Mouse (Mus musculus) E14TG2a.4 (cell line): ENCODE results near the gene Sprtn.

Source experiments
- H3K27me3 ChIP-seq: 2 replicates; pipeline ENCODE4 v1.6.1; 2014; ENCODE audit warnings: low read length, control low read depth; ENCODE audit not compliant: insufficient read depth
- H3K36me3 ChIP-seq: 2 replicates; pipeline ENCODE4 v1.6.1; 2014; ENCODE audit warnings: low read length, control low read depth; ENCODE audit not compliant: insufficient read depth
- H3K4me1 ChIP-seq: replicated peaks from 2 replicates; pipeline ENCODE4 v1.6.1; 2014; ENCODE audit warnings: low read depth, low read length, control low read depth
- H3K4me3 ChIP-seq: replicated peaks from 2 replicates; pipeline ENCODE4 v1.5.1; 2014; ENCODE audit warnings: mild to moderate bottlenecking, low read length
- H3K9me3 ChIP-seq: 2 replicates; pipeline ENCODE4 v1.6.1; 2014; ENCODE audit warnings: low read length, control low read depth
- CTCF ChIP-seq: conservative IDR thresholded peaks from 2 replicates; pipeline ENCODE4 v1.5.1; 2014; ENCODE audit warnings: low read length
- NANOG ChIP-seq: IDR thresholded peaks from 2 replicates; pipeline ENCODE4 v1.6.1; 2014; ENCODE audit warnings: borderline replicate concordance, low read length, mixed read lengths
- POU5F1 ChIP-seq: IDR thresholded peaks from 2 replicates; pipeline ENCODE4 v1.6.1; 2014; ENCODE audit warnings: low read length, borderline replicate concordance

Gene Sprtn

DNA sequence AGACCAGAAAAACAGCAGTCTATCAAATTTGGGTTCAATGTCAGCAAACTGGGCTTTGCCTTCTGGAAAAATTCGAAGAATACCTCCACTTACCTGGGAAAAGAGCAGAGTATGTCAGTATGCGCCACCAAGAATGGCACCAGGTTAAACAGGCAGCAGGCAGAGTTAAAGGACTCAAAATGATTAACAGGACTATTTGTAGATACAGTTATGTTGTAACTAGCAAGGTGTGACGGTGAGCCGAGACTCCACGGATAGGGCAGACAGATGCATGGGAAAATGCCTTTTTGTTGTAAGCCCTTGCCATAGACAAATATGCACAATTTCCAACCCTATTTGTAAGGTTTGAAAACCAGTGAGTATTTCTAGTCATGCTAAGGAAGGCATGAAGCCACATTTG lies 16.4 kb downstream of the Sprtn start:
- no peaks in the 10 kb centered on the region for H3K9me3 ChIP-seq
- H3K27me3 ChIP-seq: no peaks in the 10 kb centered on the region
- peaks cover 70% of the 10 kb centered on the region for H3K36me3 ChIP-seq
- no peak overlapping the region for H3K4me3 ChIP-seq
- TF ChIP-seq POU5F1 (no peak), NANOG (no peak), CTCF (no peak)
- peaks cover 40% of the 10 kb centered on the region for H3K4me1 ChIP-seq

DNA sequence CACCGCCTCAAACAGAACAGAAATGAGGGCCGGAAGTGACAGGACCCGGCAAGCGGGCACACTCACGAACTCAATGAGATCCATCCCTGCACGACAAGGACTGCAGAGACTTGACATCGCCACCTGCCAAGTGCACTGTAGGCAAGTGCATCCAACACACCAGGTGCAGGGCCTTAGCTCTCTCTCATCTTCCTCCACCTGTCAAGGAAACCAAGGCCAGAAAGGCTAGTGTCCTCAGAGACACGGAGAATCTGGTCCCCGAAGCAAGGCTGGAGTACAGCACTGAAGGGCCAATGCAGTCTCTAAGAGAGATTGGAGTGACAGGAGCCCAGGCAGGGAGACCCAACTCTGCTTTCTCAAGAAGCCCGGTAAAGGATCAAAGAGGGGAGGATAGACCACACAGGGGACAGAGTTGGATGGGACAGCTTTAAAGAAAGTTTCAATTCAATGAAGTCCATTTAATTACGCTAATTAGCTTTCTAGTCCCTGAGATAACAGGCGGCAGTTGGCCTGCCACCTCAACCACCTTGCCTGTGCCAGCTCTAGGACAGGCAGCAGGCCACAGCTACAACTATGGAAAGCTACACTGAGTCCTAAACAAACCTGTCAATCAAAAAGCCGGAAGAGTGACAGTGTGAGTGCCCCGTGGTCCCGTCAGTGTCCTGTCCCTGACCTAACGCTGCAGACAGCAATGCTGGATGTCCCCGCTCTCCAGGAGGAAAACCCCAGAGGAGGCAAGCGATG lies 20.2 kb downstream of the Sprtn start:
- no peak for TF ChIP-seq POU5F1
- no peak for TF ChIP-seq CTCF
- TF ChIP-seq NANOG: no peak
- no peaks in the 10 kb centered on the region for H3K27me3 ChIP-seq
- H3K4me1 ChIP-seq: peaks cover 29% of the 10 kb centered on the region
- H3K36me3 ChIP-seq: peaks cover 34% of the 10 kb centered on the region
- no peak overlapping the region for H3K4me3 ChIP-seq
- H3K9me3 ChIP-seq: no peaks in the 10 kb centered on the region

DNA sequence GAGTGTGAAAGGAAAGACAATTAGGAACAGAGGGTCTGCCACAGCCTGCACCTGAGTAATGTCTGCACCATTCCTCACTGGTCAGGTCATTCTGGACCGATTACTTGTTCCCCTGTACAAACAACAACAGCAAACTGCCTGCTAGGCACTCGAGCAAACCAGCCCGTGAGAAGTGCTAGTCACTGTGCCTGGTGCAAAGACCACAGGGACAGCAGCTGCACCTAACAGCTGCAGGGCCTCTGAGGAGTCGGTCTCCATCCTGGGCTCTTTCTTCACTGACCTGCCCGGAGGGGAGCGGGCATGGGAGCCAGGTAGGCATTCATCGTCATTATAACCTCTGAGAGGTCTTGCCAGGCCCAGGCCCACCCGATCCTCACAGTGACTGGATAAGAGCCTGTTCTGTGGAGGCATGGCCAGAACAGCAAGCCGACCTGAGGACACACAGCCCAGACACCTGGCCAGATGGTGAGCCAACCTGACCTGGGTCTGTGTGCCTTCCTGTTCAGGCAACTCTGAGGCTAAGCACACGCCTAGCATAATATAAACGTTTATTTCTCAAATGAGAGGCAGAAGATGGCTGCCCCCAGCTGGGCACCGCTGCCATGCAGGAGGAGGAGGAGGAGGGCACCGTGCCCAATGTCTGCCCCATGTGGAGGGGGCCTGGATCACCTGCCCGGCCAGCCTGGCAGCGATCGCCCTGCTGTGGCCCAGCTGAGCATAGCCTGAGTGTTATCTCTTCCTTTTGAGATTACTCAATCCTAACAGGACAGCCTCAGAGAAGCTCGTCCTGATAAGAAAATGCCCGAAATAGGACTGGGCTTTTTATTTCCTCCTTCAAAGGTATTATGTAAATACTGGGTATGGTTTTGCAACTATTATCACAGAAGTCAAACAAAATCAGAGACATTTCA lies 23.9 kb downstream of the Sprtn start:
- no peak overlapping the region for H3K4me3 ChIP-seq
- peaks cover 9% of the 10 kb centered on the region for H3K36me3 ChIP-seq
- peaks cover 47% of the 10 kb centered on the region for H3K4me1 ChIP-seq
- H3K9me3 ChIP-seq: no peaks in the 10 kb centered on the region
- no peaks in the 10 kb centered on the region for H3K27me3 ChIP-seq
- no peak for TF ChIP-seq CTCF
- no peak for TF ChIP-seq NANOG
- TF ChIP-seq POU5F1: no peak

DNA sequence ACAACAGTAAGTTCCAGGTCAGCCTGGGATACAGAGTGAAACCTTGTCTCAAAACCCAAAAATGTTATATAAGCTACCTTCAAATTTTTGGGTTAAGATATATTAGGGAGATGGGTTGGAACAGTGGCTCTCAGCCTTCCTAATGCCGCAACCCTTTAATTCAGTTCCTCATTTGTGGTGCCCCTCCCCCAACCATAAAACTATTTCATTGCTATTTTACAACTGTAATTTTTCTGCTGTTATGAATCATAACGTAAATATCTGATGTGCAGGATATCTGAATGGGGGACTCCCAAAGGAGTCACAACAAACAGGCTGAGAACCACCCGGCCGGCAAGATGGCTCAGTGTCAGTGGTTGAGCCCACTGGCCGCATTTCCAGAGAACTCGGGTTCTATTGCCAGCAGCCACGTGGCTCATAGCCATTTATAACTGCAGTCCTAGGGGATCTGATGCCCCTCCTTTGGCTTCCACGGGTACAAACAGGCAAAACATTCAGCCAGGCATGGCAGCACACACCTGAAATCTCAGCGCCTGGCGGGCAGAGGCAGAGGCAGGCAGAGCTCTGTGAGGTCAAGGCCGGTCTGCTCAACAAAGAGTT lies 24.9 kb downstream of the Sprtn start:
- Histone ChIP-seq H3K4me1 (peaks cover 37% of the 10 kb centered on the region), H3K36me3 (peaks cover 19% of the 10 kb centered on the region), H3K27me3 (no peaks in the 10 kb centered on the region), H3K4me3 (no peak overlapping the region), H3K9me3 (no peaks in the 10 kb centered on the region)
- TF ChIP-seq NANOG: no peak
- TF ChIP-seq CTCF: no peak
- no peak for TF ChIP-seq POU5F1

DNA sequence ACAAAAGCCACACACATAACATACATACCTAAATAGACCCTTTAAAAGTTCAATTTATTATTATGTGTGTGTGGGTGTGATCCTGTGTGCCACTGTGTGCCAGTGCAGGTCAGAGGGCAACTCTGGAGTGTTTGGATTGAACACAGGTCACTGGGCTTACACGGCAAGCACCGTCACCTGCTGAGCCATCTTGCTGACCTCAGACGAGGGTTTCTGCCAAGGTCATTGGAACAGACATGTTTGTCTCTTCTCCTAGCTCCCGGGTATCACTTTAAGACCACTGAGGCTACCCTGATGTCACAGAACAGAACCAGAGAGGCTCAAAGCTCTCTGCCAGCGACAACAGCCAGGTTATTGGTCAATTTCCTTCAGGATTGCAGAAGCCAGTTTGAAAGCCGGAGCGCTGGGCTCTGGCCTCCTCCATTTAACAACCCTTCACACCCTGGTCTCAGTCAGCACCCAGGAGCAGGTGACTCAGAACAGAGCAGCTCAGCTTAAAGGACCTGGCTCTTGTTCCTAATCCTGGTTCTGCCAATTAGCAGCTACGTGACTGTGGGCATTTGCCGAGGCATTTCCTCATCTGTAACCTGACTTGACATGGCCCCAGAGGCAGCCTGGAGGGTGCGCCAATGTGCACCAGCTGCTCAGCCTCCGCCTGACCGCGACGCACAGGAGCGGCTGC lies 26.4 kb downstream of the Sprtn start:
- H3K4me1 ChIP-seq: peaks cover 26% of the 10 kb centered on the region

DNA sequence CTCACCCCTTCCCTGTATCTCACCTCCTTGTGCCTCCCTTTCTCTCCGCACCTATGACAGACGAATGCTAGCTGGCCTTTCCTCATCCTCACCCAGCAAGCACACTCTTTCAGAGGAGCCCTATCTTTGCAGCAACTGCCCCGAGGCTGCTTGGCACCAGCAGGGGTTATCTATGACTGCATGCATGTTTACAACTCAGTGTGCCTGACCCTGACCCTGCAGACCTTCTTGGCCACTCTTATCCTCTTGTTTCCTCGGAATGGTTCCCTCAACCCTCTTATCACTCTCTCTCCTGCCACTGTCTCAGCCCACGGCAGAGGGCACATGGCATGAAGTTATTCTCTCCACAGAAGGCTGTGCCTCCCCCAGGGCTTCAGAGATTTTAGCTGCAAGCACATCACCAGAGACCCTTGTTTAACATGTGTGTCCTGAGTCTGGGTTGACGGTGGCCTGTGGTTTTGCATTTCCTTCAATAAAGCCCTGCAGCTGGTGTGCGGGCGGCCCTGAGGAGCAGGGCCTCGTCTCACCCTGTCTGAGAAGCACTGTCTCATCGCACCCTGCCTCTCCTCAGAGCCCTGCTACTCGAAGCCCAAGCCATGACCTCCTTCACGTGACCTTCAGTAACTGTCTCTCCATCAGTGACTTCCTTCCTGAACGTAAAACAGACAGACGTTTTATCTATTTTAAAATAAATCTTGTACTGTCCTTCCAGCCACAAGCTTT lies 28.0 kb downstream of the Sprtn start:
- H3K27me3 ChIP-seq: no peaks in the 10 kb centered on the region
- no peak for TF ChIP-seq POU5F1
- no peak for TF ChIP-seq NANOG
- H3K9me3 ChIP-seq: no peaks in the 10 kb centered on the region

More for the DNA sequence above, 26.4 kb downstream of the Sprtn start:
- Histone ChIP-seq H3K4me3 (no peak overlapping the region), H3K27me3 (no peaks in the 10 kb centered on the region), H3K36me3 (peaks cover 27% of the 10 kb centered on the region), H3K9me3 (no peaks in the 10 kb centered on the region)
- TF ChIP-seq NANOG (no peak), POU5F1 (no peak), CTCF (no peak)

DNA sequence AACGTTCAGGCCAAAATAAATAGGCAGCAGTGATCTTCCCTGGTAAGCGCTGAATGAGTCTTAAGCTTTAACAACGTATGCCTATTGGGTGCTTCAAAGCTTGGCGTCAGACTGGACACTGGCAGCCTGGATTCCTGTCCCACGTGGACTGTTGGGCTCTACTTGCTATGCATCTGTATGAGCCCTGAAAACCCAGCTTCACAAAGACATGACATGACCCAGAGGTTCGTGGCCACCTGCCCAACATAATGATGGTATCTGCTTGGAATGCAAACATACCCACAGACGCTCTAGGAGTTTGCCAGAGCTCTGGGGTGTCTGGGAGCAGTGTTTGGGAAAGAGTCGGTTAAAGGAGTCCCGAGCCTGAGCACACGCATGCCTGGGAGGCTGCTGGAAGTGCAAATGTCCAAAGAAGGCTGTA lies 28.7 kb downstream of the Sprtn start:
- no peaks in the 10 kb centered on the region for H3K27me3 ChIP-seq
- H3K4me3 ChIP-seq: no peak overlapping the region
- TF ChIP-seq NANOG (no peak), POU5F1 (no peak), CTCF (no peak)
- H3K36me3 ChIP-seq: peaks cover 27% of the 10 kb centered on the region
- peaks cover 19% of the 10 kb centered on the region for H3K4me1 ChIP-seq
- H3K9me3 ChIP-seq: no peaks in the 10 kb centered on the region

More for the DNA sequence above, 28.0 kb downstream of the Sprtn start:
- Histone ChIP-seq H3K4me3 (no peak overlapping the region), H3K4me1 (peaks cover 19% of the 10 kb centered on the region), H3K36me3 (peaks cover 27% of the 10 kb centered on the region)

- peaks cover 15% of the 10 kb centered on the region for H3K4me1 ChIP-seq
- TF ChIP-seq POU5F1 (no peak), NANOG (no peak), CTCF (no peak)
- no peak overlapping the region for H3K4me3 ChIP-seq
- H3K36me3 ChIP-seq: peaks cover 27% of the 10 kb centered on the region
- no peaks in the 10 kb centered on the region for H3K27me3 ChIP-seq
- H3K9me3 ChIP-seq: peaks cover 5% of the 10 kb centered on the region
Observed at GRCm38 (mm10) chr8:124929006-124929405, 31.3 kb downstream of the Sprtn start.
